Mouse (Mus musculus): ENCODE measurements around the gene Gpkow. TPM values are rescaled to one million over a fixed set of nuclear protein-coding genes. Genes with fewer than 3 reads are reported as not detected.

Gpkow gene
- polyA plus RNA-seq, 1 experiment from 2014 or later: 18.5 TPM

GRCm38 (mm10) chrX:7679405-7680056, 17.4 kb upstream of the Gpkow start:
- Histone ChIP-seq H3K36me3 (ENCODE audit: control insufficient read depth, insufficient read depth, low read length) (no peaks in the 10 kb centered on the region), H3K4me1 (replicated peaks; ENCODE audit: control insufficient read depth, insufficient read depth) (no peaks in the 10 kb centered on the region), H3K27ac (replicated peaks) (no peak overlapping the region), H3K4me3 (ENCODE audit: low read depth, low read length) (peak overlapping the region; percentile 19; the same call in 1 of the 2 replicates), H3K9ac (ENCODE audit: low read length) (no peak overlapping the region), H3K9me3 (ENCODE audit: control insufficient read depth, low read length) (no peaks in the 10 kb centered on the region), H3K27me3 (ENCODE audit: control insufficient read depth, insufficient read depth, low read length) (no peaks in the 10 kb centered on the region), H3K4me2 (replicated peaks; ENCODE audit: low read depth) (peak overlapping the region; percentile 48)
- ATAC-seq (ENCODE audit: low FRiP score, low TSS enrichment): peak; percentile 95
- DNase-seq (ENCODE audit: low spot score): peak; percentile 91
- TF ChIP-seq CTCF (IDR thresholded peaks at IDR 0.05; ENCODE audit: low read depth): peak; percentile 85
- no peak for TF ChIP-seq EP300 (optimal IDR thresholded peaks at IDR 0.05)
- WGBS: 26% methylated on average over 17 of the region's 27 CpGs

- TF ChIP-seq CTCF (IDR thresholded peaks at IDR 0.05; ENCODE audit: low read depth): no peak
- TF ChIP-seq EP300 (optimal IDR thresholded peaks at IDR 0.05): no peak
- no peak overlapping the region for H3K9ac ChIP-seq (ENCODE audit: low read length)
- no peaks in the 10 kb centered on the region for H3K36me3 ChIP-seq (ENCODE audit: control insufficient read depth, insufficient read depth, low read length)
- H3K4me1 ChIP-seq (replicated peaks; ENCODE audit: control insufficient read depth, insufficient read depth): no peaks in the 10 kb centered on the region
- no peak for DNase-seq (ENCODE audit: low spot score)
- peak; percentile 11; the same call in 1 of the 2 replicates for ATAC-seq (ENCODE audit: low FRiP score, low TSS enrichment)
- no peaks in the 10 kb centered on the region for H3K9me3 ChIP-seq (ENCODE audit: control insufficient read depth, low read length)
- no peak overlapping the region for H3K27ac ChIP-seq (replicated peaks)
- peak overlapping the region; percentile 48 for H3K4me2 ChIP-seq (replicated peaks; ENCODE audit: low read depth)
- 23% methylated on average over 12 of the region's 12 CpGs for WGBS
- no peaks in the 10 kb centered on the region for H3K27me3 ChIP-seq (ENCODE audit: control insufficient read depth, insufficient read depth, low read length)
- H3K4me3 ChIP-seq (ENCODE audit: low read depth, low read length): peak overlapping the region; percentile 19; the same call in 1 of the 2 replicates
Measured at GRCm38 (mm10) chrX:7680057-7680412, 16.9 kb upstream of the Gpkow start.

GRCm38 (mm10) chrX:7680864-7681263, 16.1 kb upstream of the Gpkow start, which contains the start of gene Magix:
Magix (minus strand) TSS chrX:7681251.
- no peak within 1 kb of the TSS for H3K27ac ChIP-seq (replicated peaks)
- H3K9ac ChIP-seq (ENCODE audit: low read length): no peak within 1 kb of the TSS
- H3K4me3 ChIP-seq (ENCODE audit: low read depth, low read length): peak within 1 kb of the TSS; percentile 19; the same call in 1 of the 2 replicates
- no peaks in the 10 kb centered on the region for H3K27me3 ChIP-seq (ENCODE audit: control insufficient read depth, insufficient read depth, low read length)
- WGBS: 64% methylated on average over 14 of the region's 14 CpGs
- H3K4me2 ChIP-seq (replicated peaks; ENCODE audit: low read depth): peak within 1 kb of the TSS; percentile 48
- H3K9me3 ChIP-seq (ENCODE audit: control insufficient read depth, low read length): no peaks in the 10 kb centered on the region
- DNase-seq (ENCODE audit: low spot score) (no peak), ATAC-seq (ENCODE audit: low FRiP score, low TSS enrichment) (peak; percentile 51; the same call in 1 of the 2 replicates)
- no peak for TF ChIP-seq EP300 (optimal IDR thresholded peaks at IDR 0.05)
- TF ChIP-seq CTCF (IDR thresholded peaks at IDR 0.05; ENCODE audit: low read depth): no peak
- H3K36me3 ChIP-seq (ENCODE audit: control insufficient read depth, insufficient read depth, low read length): no peaks in the 10 kb centered on the region
- H3K4me1 ChIP-seq (replicated peaks; ENCODE audit: control insufficient read depth, insufficient read depth): no peaks in the 10 kb centered on the region

- WGBS: 96% methylated on average over 2 of the region's 2 CpGs
- Histone ChIP-seq H3K9me3 (ENCODE audit: control insufficient read depth, low read length) (no peaks in the 10 kb centered on the region), H3K4me2 (replicated peaks; ENCODE audit: low read depth) (no peak overlapping the region), H3K27me3 (ENCODE audit: control insufficient read depth, insufficient read depth, low read length) (no peaks in the 10 kb centered on the region), H3K4me1 (replicated peaks; ENCODE audit: control insufficient read depth, insufficient read depth) (no peaks in the 10 kb centered on the region), H3K4me3 (ENCODE audit: low read depth, low read length) (no peak overlapping the region), H3K36me3 (ENCODE audit: control insufficient read depth, insufficient read depth, low read length) (no peaks in the 10 kb centered on the region), H3K27ac (replicated peaks) (no peak overlapping the region), H3K9ac (ENCODE audit: low read length) (no peak overlapping the region)
- TF ChIP-seq EP300 (optimal IDR thresholded peaks at IDR 0.05) (no peak), CTCF (IDR thresholded peaks at IDR 0.05; ENCODE audit: low read depth) (no peak)
- no peak for ATAC-seq (ENCODE audit: low FRiP score, low TSS enrichment)
- DNase-seq (ENCODE audit: low spot score): no peak
Measured at GRCm38 (mm10) chrX:7688321-7688720, 8.6 kb upstream of the Gpkow start.

GRCm38 (mm10) chrX:7690486-7690885, 6.4 kb upstream of the Gpkow start:
- no peak for ATAC-seq (ENCODE audit: low FRiP score, low TSS enrichment)
- H3K36me3 ChIP-seq (ENCODE audit: control insufficient read depth, insufficient read depth, low read length): no peaks in the 10 kb centered on the region
- no peaks in the 10 kb centered on the region for H3K9me3 ChIP-seq (ENCODE audit: control insufficient read depth, low read length)
- H3K4me2 ChIP-seq (replicated peaks; ENCODE audit: low read depth): no peak overlapping the region
- DNase-seq (ENCODE audit: low spot score): no peak
- WGBS: 50% methylated on average over 3 of the region's 3 CpGs
- TF ChIP-seq EP300 (optimal IDR thresholded peaks at IDR 0.05): no peak
- no peak for TF ChIP-seq CTCF (IDR thresholded peaks at IDR 0.05; ENCODE audit: low read depth)
- H3K27ac ChIP-seq (replicated peaks): no peak overlapping the region
- no peak overlapping the region for H3K9ac ChIP-seq (ENCODE audit: low read length)
- no peak overlapping the region for H3K4me3 ChIP-seq (ENCODE audit: low read depth, low read length)
- no peaks in the 10 kb centered on the region for H3K4me1 ChIP-seq (replicated peaks; ENCODE audit: control insufficient read depth, insufficient read depth)
- H3K27me3 ChIP-seq (ENCODE audit: control insufficient read depth, insufficient read depth, low read length): no peaks in the 10 kb centered on the region

GRCm38 (mm10) chrX:7692862-7693261, 4.1 kb upstream of the Gpkow start:
- Histone ChIP-seq H3K9ac (ENCODE audit: low read length) (no peak overlapping the region), H3K36me3 (ENCODE audit: control insufficient read depth, insufficient read depth, low read length) (no peaks in the 10 kb centered on the region), H3K27ac (replicated peaks) (no peak overlapping the region), H3K27me3 (ENCODE audit: control insufficient read depth, insufficient read depth, low read length) (no peaks in the 10 kb centered on the region), H3K4me3 (ENCODE audit: low read depth, low read length) (no peak overlapping the region), H3K9me3 (ENCODE audit: control insufficient read depth, low read length) (no peaks in the 10 kb centered on the region), H3K4me2 (replicated peaks; ENCODE audit: low read depth) (no peak overlapping the region), H3K4me1 (replicated peaks; ENCODE audit: control insufficient read depth, insufficient read depth) (no peaks in the 10 kb centered on the region)
- DNase-seq (ENCODE audit: low spot score) (peak; percentile 36), ATAC-seq (ENCODE audit: low FRiP score, low TSS enrichment) (no peak)
- peak; percentile 70 for TF ChIP-seq CTCF (IDR thresholded peaks at IDR 0.05; ENCODE audit: low read depth)
- no peak for TF ChIP-seq EP300 (optimal IDR thresholded peaks at IDR 0.05)
- 33% methylated on average over 4 of the region's 4 CpGs for WGBS

Measured in stomach, postnatal 0 days (tissue).